Comparison of ENCODE assay signal across 10 mouse cellular contexts in genomic region chr2:32647366-32647765, GRCm38 (mm10). TPM values are rescaled to one million over a fixed set of nuclear protein-coding genes. Genes with fewer than 3 reads are reported as not detected.
DNase-seq lines count a peak whose midpoint lies in the region; ATAC-seq and TF ChIP-seq lines count a peak whose summit lies in the region.
"Had no signal": no experiment of that assay in that cellular context is flagged by ENCODE, and none has a peak within 500 bp of the region (broad histone marks: within the 10 kb centered on the region; RNA-seq: fewer than 3 reads in every experiment).

No protein-coding gene starts in this region.

- H3K79me2 ChIP-seq in liver, adult 2 months (ENCODE audit: control insufficient read depth, insufficient read depth, low read length): peaks cover 6% of the 10 kb centered on the region; the same call in 1 of the 2 replicates

- TF ChIP-seq POLR2A in liver, adult 2 months (IDR thresholded peaks at IDR 0.05; ENCODE audit: extremely low read depth, insufficient read depth, low read length): no peak

- peak overlapping the region; percentile 52 for H3K4me2 ChIP-seq in embryonic facial prominence, embryonic 15.5 days (replicated peaks)
- H3K4me2 ChIP-seq in hindbrain, postnatal 0 days (ENCODE audit: low read depth, low read length): peak overlapping the region; percentile 25; the same call in 1 of the 2 replicates
- no peak overlapping the region for H3K4me2 ChIP-seq in midbrain, postnatal 0 days (ENCODE audit: low read depth, low read length, poor library complexity, severe bottlenecking)

- H3K9ac ChIP-seq in liver, adult 2 months (ENCODE audit: low read depth, low read length): peak overlapping the region; percentile 89
- H3K9ac ChIP-seq in embryonic facial prominence, embryonic 15.5 days: peak overlapping the region; percentile 45; the same call in 1 of the 2 replicates
- no peak overlapping the region for H3K9ac ChIP-seq in hindbrain, postnatal 0 days (replicated peaks; ENCODE audit: low read length)
- H3K9ac ChIP-seq in midbrain, postnatal 0 days (replicated peaks; ENCODE audit: low read length, poor library complexity, severe bottlenecking): no peak overlapping the region

- 64% methylated on average over 7 of the region's 7 CpGs for WGBS in liver, adult 2 months
- WGBS in embryonic facial prominence, embryonic 15.5 days: 72% methylated on average over 7 of the region's 7 CpGs
- 84% methylated on average over 7 of the region's 7 CpGs for WGBS in hindbrain, postnatal 0 days
- WGBS in midbrain, postnatal 0 days: 89% methylated on average over 7 of the region's 7 CpGs

- H3K4me1 ChIP-seq in liver, adult 2 months (ENCODE audit: control insufficient read depth, insufficient read depth, low read length): peaks cover 3% of the 10 kb centered on the region
- H3K4me1 ChIP-seq in embryonic facial prominence, embryonic 15.5 days: peaks cover 47% of the 10 kb centered on the region
- no peaks in the 10 kb centered on the region for H3K4me1 ChIP-seq in hindbrain, postnatal 0 days (ENCODE audit: insufficient read depth, low read length)
- H3K4me1 ChIP-seq in midbrain, postnatal 0 days (ENCODE audit: insufficient read depth, low read length): no peaks in the 10 kb centered on the region

- intact Hi-C loops in left cerebral cortex, postnatal 14 days (cut with DNase I): no loop called here

- DNase-seq in liver, adult 2 months (ENCODE audit: extremely low read depth, low read depth, low spot score): peak; percentile 15
- DNase-seq in liver (no peak), adipocyte (ENCODE audit: low spot score) (no peak)
- no peak for DNase-seq in hindbrain, postnatal 0 days (ENCODE audit: low spot score)
- no peak for DNase-seq in midbrain, postnatal 0 days (ENCODE audit: low spot score)
- no peak for DNase-seq in frontal cortex, postnatal 14 days (ENCODE audit: low spot score in 2 of 2)
- no peak for DNase-seq in left cerebral cortex, postnatal 14 days (ENCODE audit: low spot score in 2 of 2)
- DNase-seq: cerebellum, adult 8-10 months; kidney, adult 18-20 months had no signal

- no peak for ATAC-seq in embryonic facial prominence, embryonic 15.5 days (ENCODE audit: insufficient number of reproducible peaks, low FRiP score, low TSS enrichment, low read depth)
- ATAC-seq in hindbrain, postnatal 0 days: no peak
- no peak for ATAC-seq in midbrain, postnatal 0 days (ENCODE audit: low FRiP score)

- H3K27ac ChIP-seq in liver, adult 2 months (replicated peaks; ENCODE audit: insufficient read depth, low read depth, low read length): peak overlapping the region; percentile 80
- H3K27ac ChIP-seq in embryonic facial prominence, embryonic 15.5 days (replicated peaks): no peak overlapping the region
- H3K27ac ChIP-seq in hindbrain, postnatal 0 days: no peak overlapping the region
- H3K27ac ChIP-seq in midbrain, postnatal 0 days (ENCODE audit: low read depth, low read length): no peak overlapping the region

- H3K27me3 ChIP-seq in liver, adult 2 months (ENCODE audit: control insufficient read depth, insufficient read depth, low read length): no peaks in the 10 kb centered on the region
- no peaks in the 10 kb centered on the region for H3K27me3 ChIP-seq in embryonic facial prominence, embryonic 15.5 days
- H3K27me3 ChIP-seq in hindbrain, postnatal 0 days (ENCODE audit: insufficient read depth, low read length): no peaks in the 10 kb centered on the region
- H3K27me3 ChIP-seq in midbrain, postnatal 0 days (ENCODE audit: insufficient read depth, low read length): no peaks in the 10 kb centered on the region; the same call in 1 of the 2 replicates

- H3K36me3 ChIP-seq in liver, adult 2 months (ENCODE audit: control insufficient read depth, insufficient read depth, low read length): no peaks in the 10 kb centered on the region
- no peaks in the 10 kb centered on the region for H3K36me3 ChIP-seq in embryonic facial prominence, embryonic 15.5 days
- no peaks in the 10 kb centered on the region for H3K36me3 ChIP-seq in hindbrain, postnatal 0 days (ENCODE audit: insufficient read depth, low read length)
- H3K36me3 ChIP-seq in midbrain, postnatal 0 days (ENCODE audit: insufficient read depth, low read length): no peaks in the 10 kb centered on the region

- H3K9me3 ChIP-seq in embryonic facial prominence, embryonic 15.5 days (replicated peaks): no peaks in the 10 kb centered on the region
- no peaks in the 10 kb centered on the region for H3K9me3 ChIP-seq in hindbrain, postnatal 0 days (ENCODE audit: low read length)
- no peaks in the 10 kb centered on the region for H3K9me3 ChIP-seq in midbrain, postnatal 0 days (ENCODE audit: low read length)

- H3K4me3 ChIP-seq in liver, adult 2 months (ENCODE audit: insufficient read depth, low read depth, low read length): peak overlapping the region; percentile 87
- H3K4me3 ChIP-seq in embryonic facial prominence, embryonic 15.5 days (replicated peaks): peak overlapping the region; percentile 48
- H3K4me3 ChIP-seq in hindbrain, postnatal 0 days (ENCODE audit: low read length): peak overlapping the region; percentile 27; the same call in 1 of the 2 replicates
- peak overlapping the region; percentile 24 for H3K4me3 ChIP-seq in midbrain, postnatal 0 days (ENCODE audit: low read depth, low read length)

- TF ChIP-seq CTCF in liver, adult 2 months (IDR thresholded peaks at IDR 0.05; ENCODE audit: low read depth, low read length): no peak
- no peak for TF ChIP-seq CTCF in hindbrain, postnatal 0 days (IDR thresholded peaks at IDR 0.05; ENCODE audit: low read depth)
- no peak for TF ChIP-seq CTCF in midbrain, postnatal 0 days (IDR thresholded peaks at IDR 0.05)

RNA-seq across cellular contexts. Expression of gene Eng, which starts 1.0 kb away (rescaled TPM):
- total RNA-seq in liver, adult 2 months (2014; rRNA removed): 14.2 and 25.9 TPM in 2 replicates
- polyA plus RNA-seq in liver, adult 2 months (2012; rRNA removed): 55.0 and 70.8 TPM in 2 replicates
- polyA plus RNA-seq in embryonic facial prominence, embryonic 15.5 days (2015; fragmentation: Nextera tagmentation; extraction: Ambion mirVana): 83.8 and 86.3 TPM in 2 replicates
- total RNA-seq in hindbrain, postnatal 0 days (2014; rRNA removed): 23.7 and 24.1 TPM in 2 replicates
- polyA plus RNA-seq in hindbrain, postnatal 0 days (2015; fragmentation: Nextera tagmentation; extraction: Ambion mirVana): 23.7 and 23.8 TPM in 2 replicates
- total RNA-seq in midbrain, postnatal 0 days (2014; rRNA removed): 16.7 and 20.0 TPM in 2 replicates
- 20.3 and 21.3 TPM in 2 replicates for polyA plus RNA-seq in midbrain, postnatal 0 days (2015; fragmentation: Nextera tagmentation; extraction: Ambion mirVana)
- total RNA-seq in left cerebral cortex, postnatal 14 days (2021): 10 to 100 TPM; 30.7 to 34.5 TPM

RNA-seq across cellular contexts. Expression of gene Ak1, which starts 25.8 kb away (rescaled TPM):
- total RNA-seq in liver, adult 2 months (2014; rRNA removed): 0.47 and 1.4 TPM in 2 replicates
- 0.26 and 0.34 TPM in 2 replicates for polyA plus RNA-seq in liver, adult 2 months (2012; rRNA removed)
- polyA plus RNA-seq in embryonic facial prominence, embryonic 15.5 days (2015; fragmentation: Nextera tagmentation; extraction: Ambion mirVana): 67.9 and 83.8 TPM in 2 replicates
- 89.8 and 92.2 TPM in 2 replicates for total RNA-seq in hindbrain, postnatal 0 days (2014; rRNA removed)
- polyA plus RNA-seq in hindbrain, postnatal 0 days (2015; fragmentation: Nextera tagmentation; extraction: Ambion mirVana): 103 and 106 TPM in 2 replicates
- total RNA-seq in midbrain, postnatal 0 days (2014; rRNA removed): 99.6 and 107 TPM in 2 replicates
- polyA plus RNA-seq in midbrain, postnatal 0 days (2015; fragmentation: Nextera tagmentation; extraction: Ambion mirVana): 114 and 133 TPM in 2 replicates
- 100 to 1,000 TPM; 162 to 164 TPM for total RNA-seq in left cerebral cortex, postnatal 14 days (2021)

RNA-seq across cellular contexts. Expression of gene St6galnac6, which starts 47.9 kb away (rescaled TPM):
- 38.0 and 45.6 TPM in 2 replicates for total RNA-seq in liver, adult 2 months (2014; rRNA removed)
- polyA plus RNA-seq in liver, adult 2 months (2012; rRNA removed): 90.0 and 134 TPM in 2 replicates
- polyA plus RNA-seq in embryonic facial prominence, embryonic 15.5 days (2015; fragmentation: Nextera tagmentation; extraction: Ambion mirVana): 26.9 and 27.7 TPM in 2 replicates
- 87.0 and 114 TPM in 2 replicates for total RNA-seq in hindbrain, postnatal 0 days (2014; rRNA removed)
- polyA plus RNA-seq in hindbrain, postnatal 0 days (2015; fragmentation: Nextera tagmentation; extraction: Ambion mirVana): 39.5 and 40.9 TPM in 2 replicates
- 113 and 166 TPM in 2 replicates for total RNA-seq in midbrain, postnatal 0 days (2014; rRNA removed)
- polyA plus RNA-seq in midbrain, postnatal 0 days (2015; fragmentation: Nextera tagmentation; extraction: Ambion mirVana): 42.1 and 45.2 TPM in 2 replicates
- 100 to 1,000 TPM; 110 to 114 TPM for total RNA-seq in left cerebral cortex, postnatal 14 days (2021)

RNA-seq across cellular contexts. Expression of gene Fpgs, which starts 56.6 kb away (rescaled TPM):
- total RNA-seq in liver, adult 2 months (2014; rRNA removed): 158 and 175 TPM in 2 replicates
- 414 and 481 TPM in 2 replicates for polyA plus RNA-seq in liver, adult 2 months (2012; rRNA removed)
- 31.6 and 33.2 TPM in 2 replicates for polyA plus RNA-seq in embryonic facial prominence, embryonic 15.5 days (2015; fragmentation: Nextera tagmentation; extraction: Ambion mirVana)
- 23.1 and 32.6 TPM in 2 replicates for total RNA-seq in hindbrain, postnatal 0 days (2014; rRNA removed)
- polyA plus RNA-seq in hindbrain, postnatal 0 days (2015; fragmentation: Nextera tagmentation; extraction: Ambion mirVana): 22.8 and 23.4 TPM in 2 replicates
- 24.6 and 25.9 TPM in 2 replicates for total RNA-seq in midbrain, postnatal 0 days (2014; rRNA removed)
- 25.1 and 29.6 TPM in 2 replicates for polyA plus RNA-seq in midbrain, postnatal 0 days (2015; fragmentation: Nextera tagmentation; extraction: Ambion mirVana)
- total RNA-seq in left cerebral cortex, postnatal 14 days (2021): 10 to 100 TPM in 1 of 2 experiments, 1 to 10 TPM in 1; 9.5 to 10.1 TPM

Comparison
In these comparisons a context has a peak if more than half of its experiments do, and no peak if none do; other contexts are left out.
1. H3K4me3 ChIP-seq: peak in every context shown above with its lines; median percentile 87 in liver, adult 2 months; 48 in embryonic facial prominence, embryonic 15.5 days; 27 in hindbrain, postnatal 0 days; 24 in midbrain, postnatal 0 days.
2. H3K9ac ChIP-seq: peak in liver, adult 2 months (single experiment) and embryonic facial prominence, embryonic 15.5 days (single experiment); none in hindbrain, postnatal 0 days (single experiment) and midbrain, postnatal 0 days (single experiment).
3. RNA of gene Ak1, which starts 25.8 kb away (total RNA-seq): 162 to 164 TPM in left cerebral cortex, postnatal 14 days, 99.6 to 107 TPM in midbrain, postnatal 0 days and 89.8 to 92.2 TPM in hindbrain, postnatal 0 days; 0.47 to 1.4 TPM in liver, adult 2 months; every median in the first group is over 10 times any median in the second.